Mouse (Mus musculus) kidney, embryonic 15.5 days (tissue): Measurements from ENCODE around the gene Card19. TPM values are rescaled to one million over a fixed set of nuclear protein-coding genes. Genes with fewer than 3 reads are reported as not detected.
A peak's percentile ranks its signal among the peaks of the same experiment; 100 is the strongest.

ENCODE experiments used
- ATAC-seq: fragments of 200-750 bp; cut with Nextera tagmentation; replicated peaks from 2 replicates; pipeline ENCODE4 v1.8.0; 2017; ENCODE audit warnings: moderate TSS enrichment; ENCODE audit not compliant: low FRiP score
- H3K27ac ChIP-seq: fragments of 300-500 bp; sonication (generic); 2 replicates; pipeline ENCODE4 v1.5.1; 2015; ENCODE audit warnings: mild to moderate bottlenecking, inconsistent platforms
- H3K27me3 ChIP-seq: fragments of 300-500 bp; sonication (generic); 2 replicates; pipeline ENCODE4 v1.6.1; 2015; ENCODE audit warnings: inconsistent platforms
- H3K36me3 ChIP-seq: fragments of 300-500 bp; sonication (generic); 2 replicates; pipeline ENCODE4 v1.6.1; 2015; ENCODE audit warnings: inconsistent platforms
- H3K4me1 ChIP-seq: fragments of 300-500 bp; sonication (generic); 2 replicates; pipeline ENCODE4 v1.6.1; 2015; ENCODE audit warnings: inconsistent platforms
- H3K4me2 ChIP-seq: fragments of 300-500 bp; sonication (generic); 2 replicates; pipeline ENCODE4 v1.6.1; 2015; ENCODE audit warnings: moderate library complexity, mild to moderate bottlenecking, inconsistent platforms
- H3K4me3 ChIP-seq: fragments of 300-500 bp; sonication (generic); replicated peaks from 2 replicates; pipeline ENCODE4 v1.5.1; 2015; ENCODE audit warnings: mild to moderate bottlenecking, inconsistent platforms
- H3K9ac ChIP-seq: fragments of 300-500 bp; sonication (generic); 2 replicates; pipeline ENCODE4 v1.6.1; 2015; ENCODE audit warnings: mild to moderate bottlenecking, inconsistent platforms
- H3K9me3 ChIP-seq: fragments of 300-500 bp; sonication (generic); replicated peaks from 2 replicates; pipeline ENCODE4 v1.6.1; 2016; ENCODE audit warnings: inconsistent platforms
- WGBS: fragments of 180-500 bp; shearing (Covaris S2); methylation state at CpG from one replicate; pipeline ENCODE4 v1.1.7; 2015; ENCODE audit warnings: mixed read lengths; 5-methylcytosine and 5-hydroxymethylcytosine counted together
- polyA plus RNA-seq: library from polyadenylated mRNA; unstranded; fragments of >200 nt; fragmentation: Nextera tagmentation; extraction: Ambion mirVana; gene quantifications from 2 replicates; pipeline ENCODE4 v1.2.1, GENCODE M21; 2015

Gene Card19
- polyA plus RNA-seq, 1 experiment from 2014 or later: 47.2 TPM

DNA sequence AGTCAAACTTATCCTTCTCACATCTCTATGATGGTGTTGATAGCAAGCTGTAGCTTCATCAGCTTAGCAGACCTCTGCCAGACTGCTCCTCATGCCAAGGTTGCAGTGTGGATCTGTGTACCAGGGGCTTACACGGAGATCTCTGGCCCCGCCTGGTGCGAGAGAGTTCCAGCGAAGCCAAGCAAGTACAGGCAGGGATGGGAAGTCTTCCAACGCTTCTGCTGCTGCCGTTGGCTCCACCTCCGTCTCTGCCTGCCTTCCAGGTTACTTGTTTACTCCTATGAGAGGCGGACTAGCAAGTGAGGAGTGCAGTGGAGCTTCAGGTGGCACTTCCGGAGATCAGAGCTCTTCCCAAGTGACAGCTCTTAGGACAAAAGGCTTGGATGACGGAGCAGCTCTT, 8.5 kb upstream of the Card19 start:
- ATAC-seq: no peak
- H3K4me1 ChIP-seq: no peaks in the 10 kb centered on the region
- H3K4me3 ChIP-seq: no peak overlapping the region
- H3K9ac ChIP-seq: no peak overlapping the region
- peaks cover 16% of the 10 kb centered on the region for H3K27me3 ChIP-seq
- H3K36me3 ChIP-seq: no peaks in the 10 kb centered on the region
- H3K4me2 ChIP-seq: peak overlapping the region; percentile 31
- H3K27ac ChIP-seq: no peak overlapping the region
- H3K9me3 ChIP-seq: no peaks in the 10 kb centered on the region
- WGBS: 11% methylated on average over 10 of the region's 10 CpGs

DNA sequence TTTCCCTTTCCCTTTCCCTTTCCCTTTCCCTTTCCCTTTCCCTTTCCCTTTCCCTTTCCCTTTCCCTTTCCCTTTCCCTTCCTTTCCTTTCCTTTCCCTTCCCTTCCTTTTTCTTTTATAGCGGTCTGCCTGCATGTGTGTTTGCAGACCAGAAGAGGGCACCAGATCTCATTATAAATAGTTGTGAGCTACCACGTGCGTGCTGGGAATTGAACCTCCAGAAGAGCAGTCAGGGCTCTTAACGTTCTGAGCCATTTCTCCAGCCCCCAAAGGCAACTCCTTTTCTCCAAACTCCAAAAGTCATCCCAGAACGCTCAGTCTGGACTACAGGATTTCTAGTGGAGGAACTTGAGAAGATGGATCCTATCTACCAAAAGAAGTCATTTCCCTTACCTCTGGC, 5.1 kb upstream of the Card19 start:
- 31% methylated on average over 5 of the region's 5 CpGs for WGBS
- H3K36me3 ChIP-seq: no peaks in the 10 kb centered on the region

DNA sequence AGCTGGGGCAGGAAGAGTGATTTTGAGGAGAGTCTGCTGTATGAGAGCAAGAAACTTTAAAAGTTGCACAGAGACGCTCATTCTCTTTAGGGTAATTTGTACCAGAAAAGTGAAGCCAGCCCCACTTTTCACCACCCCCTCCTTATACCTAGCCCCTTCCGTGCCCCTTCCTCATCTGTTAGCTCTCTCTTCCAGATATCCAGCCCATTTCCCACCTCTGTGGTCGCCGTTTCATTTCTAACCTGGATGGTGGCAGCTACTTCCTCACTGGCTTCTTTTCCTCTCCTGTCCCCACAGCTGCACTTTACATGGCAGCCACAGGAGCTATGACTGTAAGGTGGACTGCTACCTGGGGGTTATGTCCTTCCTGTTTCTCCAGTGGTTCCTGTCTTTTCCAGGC, 3.5 kb upstream of the Card19 start:
- Histone ChIP-seq H3K9me3 (no peaks in the 10 kb centered on the region), H3K36me3 (no peaks in the 10 kb centered on the region), H3K27me3 (peaks cover 24% of the 10 kb centered on the region), H3K4me3 (no peak overlapping the region), H3K4me2 (no peak overlapping the region), H3K9ac (no peak overlapping the region), H3K4me1 (peaks cover 21% of the 10 kb centered on the region), H3K27ac (no peak overlapping the region)
- no peak for ATAC-seq
- WGBS: 86% methylated on average over 4 of the region's 4 CpGs

More for the DNA sequence above, 5.1 kb upstream of the Card19 start:
- Histone ChIP-seq H3K4me1 (peaks cover 11% of the 10 kb centered on the region), H3K4me3 (no peak overlapping the region), H3K27me3 (peaks cover 24% of the 10 kb centered on the region), H3K27ac (no peak overlapping the region), H3K9ac (no peak overlapping the region), H3K9me3 (no peaks in the 10 kb centered on the region), H3K4me2 (no peak overlapping the region)
- ATAC-seq: no peak

DNA sequence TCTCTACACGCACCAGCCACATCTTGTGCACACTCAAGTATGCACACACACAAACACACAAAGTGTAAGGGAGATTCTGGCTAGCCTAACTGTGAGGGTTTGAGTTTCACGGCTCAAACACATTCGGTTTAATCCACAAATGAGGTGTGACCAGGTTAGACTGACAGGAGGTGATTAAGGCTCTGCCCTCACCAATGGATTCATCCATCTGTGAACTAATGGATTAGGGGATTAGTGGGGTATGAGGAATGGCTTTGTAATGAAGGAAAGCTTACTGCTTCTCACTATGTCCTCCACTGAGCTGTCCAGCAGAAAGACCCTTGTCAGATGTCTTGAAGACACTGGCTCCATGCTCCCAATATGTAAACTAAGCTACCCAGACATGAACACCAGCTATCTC, 2.8 kb upstream of the Card19 start:
- no peaks in the 10 kb centered on the region for H3K9me3 ChIP-seq
- no peak overlapping the region for H3K4me2 ChIP-seq
- peaks cover 23% of the 10 kb centered on the region for H3K4me1 ChIP-seq
- no peak overlapping the region for H3K27ac ChIP-seq
- ATAC-seq: no peak
- no peak overlapping the region for H3K9ac ChIP-seq
- H3K4me3 ChIP-seq: no peak overlapping the region
- WGBS: 65% methylated on average over 3 of the region's 3 CpGs
- H3K36me3 ChIP-seq: no peaks in the 10 kb centered on the region
- peaks cover 17% of the 10 kb centered on the region for H3K27me3 ChIP-seq

DNA sequence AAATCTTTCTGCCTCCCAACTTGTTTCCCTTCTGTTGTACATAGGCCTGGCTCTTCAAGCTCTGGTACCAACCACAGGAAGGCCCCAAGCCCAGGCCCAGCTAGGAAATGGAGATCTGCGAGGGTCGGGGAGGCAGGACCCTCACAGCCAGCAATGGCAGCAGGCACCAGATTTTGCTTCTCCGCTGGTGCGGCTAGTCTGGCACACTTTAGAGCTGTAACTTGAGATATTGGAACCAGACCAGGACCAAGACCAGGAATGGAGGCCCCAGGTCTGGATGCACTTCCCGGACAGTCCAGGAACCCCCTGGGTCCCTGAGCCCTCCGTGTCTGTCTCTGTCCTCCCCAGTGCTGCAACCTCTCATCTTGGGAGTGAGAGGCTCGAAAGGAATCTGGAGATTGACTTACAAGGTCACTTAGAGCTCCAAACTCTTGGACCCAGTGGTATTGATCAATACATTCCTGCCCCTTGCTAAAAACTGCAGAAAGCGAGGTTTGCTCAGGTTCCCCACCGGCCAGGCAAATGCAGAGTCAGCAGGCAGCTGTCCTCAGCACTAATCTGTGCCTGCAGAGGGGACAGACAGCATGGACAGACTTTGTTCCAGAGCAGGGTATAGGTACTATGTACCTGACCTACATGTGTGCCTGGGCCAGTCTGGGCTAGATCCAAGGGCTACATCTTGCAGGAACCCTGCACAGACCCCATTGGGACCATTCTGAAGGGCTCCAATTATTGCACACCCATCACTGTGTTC, 1.1 kb upstream of the Card19 start:
- Histone ChIP-seq H3K27me3 (peaks cover 9% of the 10 kb centered on the region), H3K36me3 (no peaks in the 10 kb centered on the region), H3K4me1 (peaks cover 27% of the 10 kb centered on the region), H3K4me3 (no peak overlapping the region), H3K4me2 (peak overlapping the region; percentile 93), H3K9ac (no peak overlapping the region), H3K27ac (no peak overlapping the region), H3K9me3 (no peaks in the 10 kb centered on the region)
- no peak for ATAC-seq
- 54% methylated on average over 9 of the region's 9 CpGs for WGBS

DNA sequence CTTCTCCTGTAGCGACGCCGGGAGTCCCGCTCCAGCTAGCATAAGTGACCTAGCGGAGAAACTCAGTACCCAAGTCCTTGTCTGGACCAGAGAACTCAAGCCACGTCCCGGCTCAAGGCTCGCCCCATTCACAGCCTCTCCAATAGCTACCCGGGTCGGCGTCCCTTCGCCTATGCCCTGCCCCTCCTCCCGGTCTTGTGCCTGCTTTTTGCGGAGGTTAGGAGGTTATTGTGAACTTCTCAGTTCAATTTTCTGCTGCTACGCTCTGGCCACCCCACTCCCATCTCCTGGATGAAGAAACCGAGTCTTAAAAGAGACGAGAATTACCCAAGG, 349 bp upstream of the Card19 start:
- Histone ChIP-seq H3K9me3 (no peaks in the 10 kb centered on the region), H3K27ac (peak overlapping the region; percentile 84), H3K36me3 (no peaks in the 10 kb centered on the region), H3K4me2 (peak overlapping the region; percentile 93), H3K4me3 (peak overlapping the region; percentile 90), H3K4me1 (peaks cover 27% of the 10 kb centered on the region), H3K27me3 (peaks cover 8% of the 10 kb centered on the region; the same call in 1 of the 2 replicates), H3K9ac (peak overlapping the region; percentile 73)
- no peak; the same call in 1 of the 2 replicates for ATAC-seq
- 3% methylated on average over 17 of the region's 17 CpGs for WGBS

DNA sequence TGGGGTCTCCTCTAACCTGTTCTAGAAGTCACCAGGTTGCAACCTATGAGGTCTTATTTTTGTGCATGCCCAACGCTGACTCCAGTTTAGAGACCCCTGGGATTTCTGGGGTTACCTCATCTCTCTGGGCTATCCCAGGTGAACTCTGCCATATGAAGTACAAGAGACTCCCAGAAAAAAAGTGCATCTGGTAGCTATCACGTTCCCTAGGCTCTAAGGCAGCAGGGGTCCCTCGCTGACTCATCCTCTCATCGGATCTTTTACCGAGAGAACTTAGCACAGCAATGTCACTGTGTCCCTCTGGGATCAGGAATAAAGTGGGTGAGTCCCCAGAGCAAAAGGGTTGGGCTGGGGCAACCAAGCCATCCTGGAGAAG, 721 bp downstream of the Card19 start:
- peak overlapping the region; percentile 90 for H3K4me3 ChIP-seq
- H3K27me3 ChIP-seq: peaks cover 8% of the 10 kb centered on the region; the same call in 1 of the 2 replicates
- H3K36me3 ChIP-seq: no peaks in the 10 kb centered on the region
- H3K9ac ChIP-seq: peak overlapping the region; percentile 73
- peak overlapping the region; percentile 93 for H3K4me2 ChIP-seq
- WGBS: 10% methylated on average over 5 of the region's 5 CpGs
- no peaks in the 10 kb centered on the region for H3K9me3 ChIP-seq
- no peak for ATAC-seq
- H3K4me1 ChIP-seq: peaks cover 27% of the 10 kb centered on the region
- peak overlapping the region; percentile 84 for H3K27ac ChIP-seq

DNA sequence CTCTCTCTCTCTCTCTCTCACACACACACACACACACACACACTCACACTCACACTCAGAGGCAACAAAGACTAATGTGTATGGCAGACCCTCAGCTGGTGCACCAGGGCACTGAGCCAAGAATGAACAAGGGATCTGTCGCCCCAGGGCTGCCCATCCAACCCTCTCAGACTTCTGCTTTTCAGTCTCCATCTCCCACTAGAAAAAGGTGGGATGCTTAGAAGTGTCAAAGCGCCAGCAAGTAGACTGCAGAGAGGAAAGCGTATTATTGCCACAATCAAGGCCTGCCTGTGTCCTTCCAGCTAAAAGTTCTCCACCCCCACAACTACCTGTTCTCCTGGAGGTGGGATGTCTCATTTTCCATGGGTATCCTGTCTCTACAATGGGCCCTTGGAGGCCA, 1.4 kb downstream of the Card19 start:
- no peak overlapping the region for H3K27ac ChIP-seq
- H3K4me2 ChIP-seq: peak overlapping the region; percentile 93
- ATAC-seq: no peak
- H3K27me3 ChIP-seq: peaks cover 8% of the 10 kb centered on the region; the same call in 1 of the 2 replicates
- 82% methylated on average over 3 of the region's 3 CpGs for WGBS
- H3K4me1 ChIP-seq: peaks cover 27% of the 10 kb centered on the region
- no peaks in the 10 kb centered on the region for H3K9me3 ChIP-seq
- 0 out of 2 replicates have a peak overlapping the region, but pooled peaks have one; percentile 90 for H3K4me3 ChIP-seq
- H3K36me3 ChIP-seq: no peaks in the 10 kb centered on the region
- no peak overlapping the region for H3K9ac ChIP-seq

DNA sequence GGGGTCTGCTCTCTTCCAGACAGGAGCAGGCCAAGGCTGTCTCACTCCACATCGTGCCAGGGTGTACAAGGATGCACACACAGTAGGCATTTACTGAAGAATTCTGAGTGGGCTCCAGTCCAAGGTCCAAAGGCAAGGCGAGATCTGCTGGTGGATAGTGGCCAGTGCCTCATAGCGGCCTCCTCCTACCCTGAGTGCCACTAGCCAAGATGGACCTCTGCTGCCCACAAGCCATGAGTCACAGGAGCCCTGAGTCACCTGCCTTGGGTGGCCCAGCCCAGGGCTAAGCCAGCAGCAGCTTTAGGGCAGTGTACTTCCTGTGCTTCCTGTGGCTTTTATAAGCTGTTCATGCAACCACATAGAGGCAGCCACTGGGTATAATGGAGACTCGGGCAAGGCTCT, 2.3 kb downstream of the Card19 start:
- H3K9ac ChIP-seq: no peak overlapping the region
- H3K36me3 ChIP-seq: no peaks in the 10 kb centered on the region
- H3K27ac ChIP-seq: no peak overlapping the region
- no peaks in the 10 kb centered on the region for H3K9me3 ChIP-seq
- no peak for ATAC-seq
- H3K4me1 ChIP-seq: peaks cover 27% of the 10 kb centered on the region
- 70% methylated on average over 4 of the region's 4 CpGs for WGBS
- H3K4me2 ChIP-seq: no peak overlapping the region
- peaks cover 8% of the 10 kb centered on the region; the same call in 1 of the 2 replicates for H3K27me3 ChIP-seq
- H3K4me3 ChIP-seq: no peak overlapping the region

DNA sequence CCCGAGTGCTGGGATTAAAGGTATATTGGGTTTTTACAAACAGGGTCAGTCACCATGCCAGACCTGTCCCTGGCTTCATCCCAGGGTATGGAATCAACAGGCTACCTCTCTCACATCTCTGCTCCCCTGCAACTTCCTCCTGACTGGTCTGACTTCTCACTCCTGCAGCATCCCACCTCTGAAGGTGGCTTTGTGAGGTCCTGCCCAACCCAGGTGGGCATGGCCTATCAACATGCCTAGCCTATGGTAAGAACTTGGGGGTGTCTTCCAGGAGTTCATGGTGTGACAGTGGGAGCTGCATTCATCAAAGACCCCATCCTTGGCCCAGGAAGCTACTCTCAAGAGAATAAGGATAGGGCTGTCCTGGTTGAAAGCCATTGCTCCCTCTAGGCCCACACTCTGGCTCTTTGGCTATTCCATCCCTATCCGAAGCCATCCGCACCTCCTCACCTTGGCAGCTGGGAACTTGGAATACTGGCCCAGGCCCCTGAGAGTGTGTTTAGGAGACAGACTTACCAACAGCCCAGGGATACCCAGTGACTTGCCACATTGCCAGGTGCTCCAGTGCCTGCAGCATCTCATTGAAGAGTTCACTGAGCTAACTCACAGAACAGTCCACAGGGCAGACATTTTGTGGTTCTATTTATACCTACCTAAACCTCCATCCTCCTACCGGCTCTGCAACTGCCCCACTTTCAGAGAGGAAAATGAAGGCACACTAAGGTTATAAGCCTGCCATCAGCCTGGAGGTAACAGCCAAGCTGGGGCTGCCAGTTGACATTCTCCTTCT, 2.9 kb downstream of the Card19 start:
- H3K4me2 ChIP-seq: no peak overlapping the region
- no peak for ATAC-seq
- no peak overlapping the region for H3K27ac ChIP-seq
- H3K36me3 ChIP-seq: no peaks in the 10 kb centered on the region; the same call in 1 of the 2 replicates
- peaks cover 27% of the 10 kb centered on the region for H3K4me1 ChIP-seq
- peaks cover 7% of the 10 kb centered on the region; the same call in 1 of the 2 replicates for H3K27me3 ChIP-seq
- H3K4me3 ChIP-seq: no peak overlapping the region
- 80% methylated on average over 4 of the region's 4 CpGs for WGBS
- H3K9ac ChIP-seq: no peak overlapping the region
- H3K9me3 ChIP-seq: no peaks in the 10 kb centered on the region

DNA sequence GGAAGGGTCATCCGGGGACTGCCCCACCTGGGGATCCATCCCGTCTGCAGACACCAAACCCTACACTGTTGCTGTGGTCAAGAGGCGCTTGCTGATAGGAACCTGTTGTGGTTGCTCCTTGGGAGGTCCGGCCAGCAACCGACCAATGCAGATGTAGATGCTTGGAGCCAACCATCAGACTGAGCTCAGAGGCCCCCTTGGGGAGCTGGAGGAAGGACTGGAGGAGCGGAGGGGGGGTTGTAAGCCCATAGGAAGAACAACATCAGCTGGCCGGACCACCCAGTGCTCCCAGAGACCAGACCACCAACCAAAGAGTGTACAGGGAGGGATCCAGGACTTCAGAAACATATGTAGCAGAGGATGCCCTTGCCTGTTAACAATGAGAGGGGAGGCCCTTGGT, 6.5 kb downstream of the Card19 start:
- H3K4me1 ChIP-seq: peaks cover 10% of the 10 kb centered on the region
- H3K9ac ChIP-seq: no peak overlapping the region
- no peak for ATAC-seq
- no peaks in the 10 kb centered on the region for H3K27me3 ChIP-seq
- no peaks in the 10 kb centered on the region for H3K9me3 ChIP-seq
- no peak overlapping the region for H3K4me3 ChIP-seq
- no peak overlapping the region for H3K27ac ChIP-seq
- no peak overlapping the region for H3K4me2 ChIP-seq
- WGBS: 63% methylated on average over 7 of the region's 7 CpGs
- peaks cover 8% of the 10 kb centered on the region for H3K36me3 ChIP-seq

DNA sequence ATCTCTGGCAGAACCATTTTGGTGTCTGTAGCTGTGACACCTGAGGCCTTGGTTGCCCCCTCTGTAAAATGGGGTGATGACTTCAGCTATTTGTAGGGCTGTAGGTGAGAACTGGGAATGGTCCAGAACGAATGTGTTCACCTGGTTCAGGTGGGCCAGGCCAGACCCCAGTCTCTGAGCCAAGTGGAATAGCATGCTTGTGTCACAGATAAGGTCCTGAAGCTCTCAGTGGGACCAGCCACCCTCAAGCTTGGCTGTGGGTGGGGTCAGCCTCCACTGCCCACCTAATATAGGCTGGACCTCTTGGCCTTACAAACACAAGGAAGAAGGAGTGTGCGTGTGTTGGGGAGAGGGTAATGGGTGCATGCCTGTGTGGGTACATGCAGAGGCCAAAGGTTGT, 9.5 kb downstream of the Card19 start:
- H3K27ac ChIP-seq: no peak overlapping the region
- H3K36me3 ChIP-seq: peaks cover 11% of the 10 kb centered on the region
- no peaks in the 10 kb centered on the region for H3K27me3 ChIP-seq
- peaks cover 4% of the 10 kb centered on the region; the same call in 1 of the 2 replicates for H3K4me1 ChIP-seq
- no peak overlapping the region for H3K9ac ChIP-seq
- 98% methylated on average over 2 of the region's 2 CpGs for WGBS
- no peak for ATAC-seq
- H3K4me3 ChIP-seq: no peak overlapping the region
- H3K9me3 ChIP-seq: no peaks in the 10 kb centered on the region
- H3K4me2 ChIP-seq: no peak overlapping the region
